Mouse (Mus musculus): ENCODE measurements around the gene Rpl13a.

Rpl13a gene

GRCm38 (mm10) chr7:45135993-45136567, 7.5 kb upstream of the Rpl13a start, which contains the start of the genes Gm45713 and Flt3l:
Gm45713 (minus strand) TSS chr7:45136231.
Flt3l (minus strand) TSS chr7:45136432.
- Histone ChIP-seq H3K27me3 (ENCODE audit: insufficient read depth, low read length) (peaks cover 23% of the 10 kb centered on the region), H3K36me3 (ENCODE audit: insufficient read depth, low read length) (peaks cover 8% of the 10 kb centered on the region), H3K4me1 (replicated peaks; ENCODE audit: low read depth, low read length) (peaks cover 61% of the 10 kb centered on the region), H3K9me3 (ENCODE audit: low read length) (no peaks in the 10 kb centered on the region), H3K4me3 (replicated peaks; ENCODE audit: low read length) (peak within 1 kb of the TSS; percentile 66)
- TF ChIP-seq NANOG (IDR thresholded peaks at IDR 0.05; ENCODE audit: borderline replicate concordance, low read length) (no peak), POU5F1 (IDR thresholded peaks at IDR 0.05; ENCODE audit: borderline replicate concordance, low read length) (no peak), CTCF (conservative IDR thresholded peaks at IDR 0.05; ENCODE audit: low read length) (peak; percentile 89)

- no peaks in the 10 kb centered on the region for H3K9me3 ChIP-seq (ENCODE audit: low read length)
- peaks cover 69% of the 10 kb centered on the region for H3K4me1 ChIP-seq (replicated peaks; ENCODE audit: low read depth, low read length)
- peaks cover 2% of the 10 kb centered on the region for H3K36me3 ChIP-seq (ENCODE audit: insufficient read depth, low read length)
- peaks cover 23% of the 10 kb centered on the region for H3K27me3 ChIP-seq (ENCODE audit: insufficient read depth, low read length)
- H3K4me3 ChIP-seq (replicated peaks; ENCODE audit: low read length), result no peak overlapping the region
- no peak for TF ChIP-seq POU5F1 (IDR thresholded peaks at IDR 0.05; ENCODE audit: borderline replicate concordance, low read length)
- TF ChIP-seq NANOG (IDR thresholded peaks at IDR 0.05; ENCODE audit: borderline replicate concordance, low read length), result no peak
- TF ChIP-seq CTCF (conservative IDR thresholded peaks at IDR 0.05; ENCODE audit: low read length), result no peak
Measured at GRCm38 (mm10) chr7:45135370-45135769, 6.8 kb upstream of the Rpl13a start.

GRCm38 (mm10) chr7:45134544-45135026, 6.0 kb upstream of the Rpl13a start:
- Histone ChIP-seq H3K9me3 (ENCODE audit: low read length) (no peaks in the 10 kb centered on the region), H3K27me3 (ENCODE audit: insufficient read depth, low read length) (peaks cover 23% of the 10 kb centered on the region), H3K4me3 (replicated peaks; ENCODE audit: low read length) (peak overlapping the region; percentile 32; the same call in 1 of the 2 replicates), H3K4me1 (replicated peaks; ENCODE audit: low read depth, low read length) (peaks cover 73% of the 10 kb centered on the region), H3K36me3 (ENCODE audit: insufficient read depth, low read length) (no peaks in the 10 kb centered on the region)
- TF ChIP-seq NANOG (IDR thresholded peaks at IDR 0.05; ENCODE audit: borderline replicate concordance, low read length) (no peak), POU5F1 (IDR thresholded peaks at IDR 0.05; ENCODE audit: borderline replicate concordance, low read length) (no peak), CTCF (conservative IDR thresholded peaks at IDR 0.05; ENCODE audit: low read length) (no peak)

GRCm38 (mm10) chr7:45133446-45134159, 5.0 kb upstream of the Rpl13a start:
- Histone ChIP-seq H3K4me1 (replicated peaks; ENCODE audit: low read depth, low read length) (peaks cover 72% of the 10 kb centered on the region), H3K36me3 (ENCODE audit: insufficient read depth, low read length) (no peaks in the 10 kb centered on the region), H3K4me3 (replicated peaks; ENCODE audit: low read length) (peak overlapping the region; percentile 32; the same call in 1 of the 2 replicates), H3K27me3 (ENCODE audit: insufficient read depth, low read length) (peaks cover 23% of the 10 kb centered on the region), H3K9me3 (ENCODE audit: low read length) (no peaks in the 10 kb centered on the region)
- TF ChIP-seq CTCF (conservative IDR thresholded peaks at IDR 0.05; ENCODE audit: low read length) (peak; percentile 41), NANOG (IDR thresholded peaks at IDR 0.05; ENCODE audit: borderline replicate concordance, low read length) (no peak)

GRCm38 (mm10) chr7:45131850-45132249, 3.3 kb upstream of the Rpl13a start:
- no peak for TF ChIP-seq CTCF (conservative IDR thresholded peaks at IDR 0.05; ENCODE audit: low read length)
- no peak for TF ChIP-seq NANOG (IDR thresholded peaks at IDR 0.05; ENCODE audit: borderline replicate concordance, low read length)
- TF ChIP-seq POU5F1 (IDR thresholded peaks at IDR 0.05; ENCODE audit: borderline replicate concordance, low read length), result no peak
- H3K4me3 ChIP-seq (replicated peaks; ENCODE audit: low read length), result peak overlapping the region; percentile 57

GRCm38 (mm10) chr7:45129776-45130512, 1.4 kb upstream of the Rpl13a start:
- Histone ChIP-seq H3K4me3 (replicated peaks; ENCODE audit: low read length) (peak overlapping the region; percentile 92), H3K4me1 (replicated peaks; ENCODE audit: low read depth, low read length) (peaks cover 53% of the 10 kb centered on the region), H3K9me3 (ENCODE audit: low read length) (no peaks in the 10 kb centered on the region), H3K36me3 (ENCODE audit: insufficient read depth, low read length) (peaks cover 29% of the 10 kb centered on the region), H3K27me3 (ENCODE audit: insufficient read depth, low read length) (no peaks in the 10 kb centered on the region; the same call in 1 of the 2 replicates)
- TF ChIP-seq NANOG (IDR thresholded peaks at IDR 0.05; ENCODE audit: borderline replicate concordance, low read length), result no peak
- TF ChIP-seq POU5F1 (IDR thresholded peaks at IDR 0.05; ENCODE audit: borderline replicate concordance, low read length), result no peak
- no peak for TF ChIP-seq CTCF (conservative IDR thresholded peaks at IDR 0.05; ENCODE audit: low read length)

More at GRCm38 (mm10) chr7:45131850-45132249, 3.3 kb upstream of the Rpl13a start:
- Histone ChIP-seq H3K36me3 (ENCODE audit: insufficient read depth, low read length) (peaks cover 14% of the 10 kb centered on the region), H3K4me1 (replicated peaks; ENCODE audit: low read depth, low read length) (peaks cover 66% of the 10 kb centered on the region), H3K27me3 (ENCODE audit: insufficient read depth, low read length) (peaks cover 14% of the 10 kb centered on the region), H3K9me3 (ENCODE audit: low read length) (no peaks in the 10 kb centered on the region)

GRCm38 (mm10) chr7:45129318-45129717, 757 bp upstream of the Rpl13a start:
- TF ChIP-seq CTCF (conservative IDR thresholded peaks at IDR 0.05; ENCODE audit: low read length) (no peak), NANOG (IDR thresholded peaks at IDR 0.05; ENCODE audit: borderline replicate concordance, low read length) (no peak)
- Histone ChIP-seq H3K27me3 (ENCODE audit: insufficient read depth, low read length) (no peaks in the 10 kb centered on the region), H3K36me3 (ENCODE audit: insufficient read depth, low read length) (peaks cover 29% of the 10 kb centered on the region), H3K4me3 (replicated peaks; ENCODE audit: low read length) (peak overlapping the region; percentile 92), H3K9me3 (ENCODE audit: low read length) (no peaks in the 10 kb centered on the region), H3K4me1 (replicated peaks; ENCODE audit: low read depth, low read length) (peaks cover 46% of the 10 kb centered on the region)

- no peak for TF ChIP-seq NANOG (IDR thresholded peaks at IDR 0.05; ENCODE audit: borderline replicate concordance, low read length)
- TF ChIP-seq POU5F1 (IDR thresholded peaks at IDR 0.05; ENCODE audit: borderline replicate concordance, low read length), result no peak
- no peak for TF ChIP-seq CTCF (conservative IDR thresholded peaks at IDR 0.05; ENCODE audit: low read length)
- Histone ChIP-seq H3K27me3 (ENCODE audit: insufficient read depth, low read length) (no peaks in the 10 kb centered on the region), H3K4me1 (replicated peaks; ENCODE audit: low read depth, low read length) (peaks cover 33% of the 10 kb centered on the region), H3K9me3 (ENCODE audit: low read length) (no peaks in the 10 kb centered on the region), H3K4me3 (replicated peaks; ENCODE audit: low read length) (peak overlapping the region; percentile 92), H3K36me3 (ENCODE audit: insufficient read depth, low read length) (peaks cover 39% of the 10 kb centered on the region)
Measured at GRCm38 (mm10) chr7:45127700-45128224, 799 bp downstream of the Rpl13a start.
